Mouse (Mus musculus) bone marrow, adult 2 months (tissue): ENCODE data around the gene Atp5g1. TPM values are rescaled to one million over a fixed set of nuclear protein-coding genes. Genes with fewer than 3 reads are reported as not detected.

Experiments
- H3K27ac ChIP-seq: fragments of 200-500 bp; 2 replicates; pipeline ENCODE4 v1.5.1; 2012; ENCODE audit warnings: low read depth, mild to moderate bottlenecking, control low read depth, inconsistent platforms, low read length; ENCODE audit not compliant: control insufficient read depth, poor library complexity, insufficient read depth
- H3K4me1 ChIP-seq: fragments of 200-500 bp; 2 replicates; pipeline ENCODE4 v1.6.1; 2011; ENCODE audit warnings: low read length; ENCODE audit not compliant: control insufficient read depth, insufficient read depth
- H3K4me3 ChIP-seq: fragments of 200-500 bp; replicated peaks from 2 replicates; pipeline ENCODE3; 2011; ENCODE audit warnings: mild to moderate bottlenecking, low read depth, low read length, control low read depth; ENCODE audit not compliant: control insufficient read depth
- CTCF ChIP-seq: fragments of 200-500 bp; IDR thresholded peaks from 2 replicates; pipeline ENCODE4 v1.5.1; 2011; ENCODE audit warnings: low read length, control low read depth; ENCODE audit not compliant: control insufficient read depth, insufficient read depth
- POLR2A ChIP-seq: fragments of 200-500 bp; IDR thresholded peaks from 2 replicates; pipeline ENCODE4 v1.6.1; 2011; ENCODE audit warnings: low read depth, mild to moderate bottlenecking, control low read depth, low read length, borderline replicate concordance; ENCODE audit not compliant: control insufficient read depth
- WGBS: fragments of 180-500 bp; shearing (Covaris S2); methylation state at CpG from one replicate; pipeline ENCODE4 v1.1.7; 2018; 5-methylcytosine and 5-hydroxymethylcytosine counted together
- polyA plus RNA-seq: library from polyadenylated mRNA; stranded (reverse); fragments of >200 nt; gene quantifications from 2 replicates; pipeline ENCODE4 v1.2.4, GENCODE M21; 2011; ENCODE audit warnings: low replicate concordance; ENCODE audit not compliant: missing spikeins, insufficient read depth, insufficient read length

The Atp5g1 gene
- polyA plus RNA-seq, 1 experiment, result 117 TPM

- Histone ChIP-seq H3K4me1 (peaks cover 3% of the 10 kb centered on the region), H3K27ac (no peak overlapping the region), H3K4me3 (peak overlapping the region; percentile 65)
- WGBS, result 67% methylated on average over 13 of the region's 13 CpGs
- no peak for TF ChIP-seq POLR2A
- no peak for TF ChIP-seq CTCF
Observed at GRCm38 (mm10) chr11:96076221-96077105, 993 bp upstream of the Atp5g1 start.

- peak overlapping the region; percentile 14; the same call in 1 of the 2 replicates for H3K27ac ChIP-seq
- TF ChIP-seq POLR2A (no peak), CTCF (no peak)
- WGBS, result under 1% methylated on average over 15 of the region's 15 CpGs
- peaks cover 3% of the 10 kb centered on the region for H3K4me1 ChIP-seq
- peak overlapping the region; percentile 79 for H3K4me3 ChIP-seq
Observed at GRCm38 (mm10) chr11:96075177-96075508, 327 bp downstream of the Atp5g1 start.

GRCm38 (mm10) chr11:96074351-96075176 lies 906 bp downstream of the Atp5g1 start:
- H3K4me1 ChIP-seq, result peaks cover 3% of the 10 kb centered on the region
- peak overlapping the region; percentile 79 for H3K4me3 ChIP-seq
- H3K27ac ChIP-seq, result no peak overlapping the region; the same call in 1 of the 2 replicates
- 13% methylated on average over 17 of the region's 17 CpGs for WGBS
- TF ChIP-seq POLR2A, result no peak
- no peak for TF ChIP-seq CTCF

- 87% methylated on average over 9 of the region's 9 CpGs for WGBS
- Histone ChIP-seq H3K4me1 (peaks cover 3% of the 10 kb centered on the region), H3K27ac (no peak overlapping the region), H3K4me3 (no peak overlapping the region)
- TF ChIP-seq POLR2A (no peak), CTCF (no peak)
Observed at GRCm38 (mm10) chr11:96073295-96073993, 2.0 kb downstream of the Atp5g1 start.

- no peak for TF ChIP-seq POLR2A
- no peak for TF ChIP-seq CTCF
- 83% methylated on average over 1 of the region's 1 CpGs for WGBS
Observed at GRCm38 (mm10) chr11:96071013-96071412, 4.5 kb downstream of the Atp5g1 start.

GRCm38 (mm10) chr11:96070353-96070752 lies 5.1 kb downstream of the Atp5g1 start:
- TF ChIP-seq POLR2A (no peak), CTCF (no peak)
- no peak overlapping the region for H3K27ac ChIP-seq
- 90% methylated on average over 7 of the region's 7 CpGs for WGBS
- H3K4me3 ChIP-seq, result no peak overlapping the region
- peaks cover 3% of the 10 kb centered on the region for H3K4me1 ChIP-seq

More at GRCm38 (mm10) chr11:96071013-96071412, 4.5 kb downstream of the Atp5g1 start:
- Histone ChIP-seq H3K4me3 (no peak overlapping the region), H3K27ac (no peak overlapping the region), H3K4me1 (0 out of 2 replicates have a peak, but pooled peaks cover 2% of the 10 kb centered on the region)

- Histone ChIP-seq H3K4me1 (peaks cover 2% of the 10 kb centered on the region), H3K27ac (no peak overlapping the region), H3K4me3 (no peak overlapping the region)
- 78% methylated on average over 5 of the region's 5 CpGs for WGBS
- no peak for TF ChIP-seq CTCF
- no peak for TF ChIP-seq POLR2A
Observed at GRCm38 (mm10) chr11:96068231-96068630, 7.2 kb downstream of the Atp5g1 start.
